Mouse (Mus musculus): ENCODE measurements around the gene Tmem232. TPM values are rescaled to one million over a fixed set of nuclear protein-coding genes. Genes with fewer than 3 reads are reported as not detected.
A peak's percentile ranks its signal among the peaks of the same experiment; 100 is the strongest.

Tmem232 gene
- polyA plus RNA-seq (2015; fragmentation: Nextera tagmentation; extraction: Ambion mirVana): not detected in 2 replicates

DNA sequence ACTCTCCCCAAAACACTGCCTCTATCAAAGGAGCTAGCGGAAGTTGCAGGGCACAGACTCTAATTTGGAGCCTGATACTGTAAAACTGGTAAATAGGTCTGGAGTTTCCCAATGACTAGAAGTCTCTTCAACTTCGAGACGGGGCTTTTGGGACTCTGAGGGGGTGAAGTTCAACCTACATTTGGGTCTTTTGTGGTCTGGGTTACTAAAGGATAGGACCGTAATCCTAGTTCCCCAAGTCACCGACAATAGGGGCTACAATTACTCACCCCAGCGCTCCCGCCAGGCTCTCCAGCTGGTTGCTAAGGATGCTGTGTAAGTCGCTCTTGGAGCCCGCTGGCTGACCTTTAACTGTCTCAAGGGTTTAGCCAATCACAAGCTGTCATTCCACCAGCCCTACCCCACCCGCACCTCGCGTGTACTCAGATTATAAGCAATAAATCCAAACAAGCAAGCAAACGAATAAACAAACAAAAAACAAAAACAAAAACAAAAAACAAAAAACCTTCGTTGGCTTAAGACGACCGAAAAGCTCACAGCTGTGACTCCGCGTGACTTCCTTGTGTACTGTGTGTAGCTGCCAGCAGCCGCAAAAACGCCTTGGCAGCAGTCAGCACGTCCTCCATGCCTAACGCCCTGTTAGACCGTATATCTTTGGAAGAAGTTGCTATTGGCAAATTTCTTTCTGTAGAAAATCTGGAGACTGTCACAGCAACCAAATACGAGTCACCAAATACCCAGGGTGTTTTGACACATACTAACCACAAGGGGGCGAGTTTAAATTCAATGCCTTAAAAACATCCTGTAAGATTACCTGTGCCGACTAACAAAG lies at the start of gene Tmem232:
Gene Tmem232 (minus strand): TSS at position 342 of the 832 bp plus-strand sequence.
- Histone ChIP-seq H3K27ac (no peak within 1 kb of the TSS), H3K27me3 (peaks cover 17% of the 10 kb centered on the region), H3K9me3 (replicated peaks) (no peaks in the 10 kb centered on the region), H3K9ac (no peak within 1 kb of the TSS), H3K4me3 (replicated peaks) (peak within 1 kb of the TSS; percentile 26; the same call in 1 of the 2 replicates), H3K4me1 (replicated peaks) (peaks cover 5% of the 10 kb centered on the region), H3K36me3 (no peaks in the 10 kb centered on the region), H3K4me2 (peak within 1 kb of the TSS; percentile 49)
- ATAC-seq (ENCODE audit: low read depth) (no peak), DNase-seq (no peak)
- 15% methylated on average over 26 of the region's 26 CpGs for WGBS (ENCODE audit: insufficient replicate concordance)

DNA sequence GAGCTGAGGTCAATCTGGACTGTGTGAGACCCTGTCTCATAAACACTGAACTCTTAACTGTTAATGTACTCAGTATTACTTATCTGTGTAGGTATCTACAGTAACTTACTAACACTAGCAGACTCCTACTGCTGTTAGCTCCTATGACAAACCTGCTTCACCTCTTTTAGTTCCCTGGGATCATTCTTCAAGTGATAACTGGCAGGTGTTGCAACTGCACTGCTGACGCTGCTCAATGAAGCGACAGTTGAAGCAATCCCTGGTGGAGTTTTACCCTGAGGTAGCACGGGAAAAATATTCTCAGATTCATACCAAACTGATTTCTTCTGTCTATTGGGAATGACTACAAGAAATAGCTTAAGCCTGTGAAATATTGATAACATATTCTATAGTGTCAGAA lies 46.3 kb upstream of the Tmem232 start:
- Histone ChIP-seq H3K9me3 (replicated peaks) (no peaks in the 10 kb centered on the region), H3K4me1 (replicated peaks) (no peaks in the 10 kb centered on the region; the same call in 1 of the 2 replicates), H3K36me3 (peaks cover 35% of the 10 kb centered on the region), H3K27ac (no peak overlapping the region), H3K4me3 (replicated peaks) (no peak overlapping the region), H3K4me2 (no peak overlapping the region), H3K27me3 (no peaks in the 10 kb centered on the region), H3K9ac (no peak overlapping the region)
- DNase-seq (no peak), ATAC-seq (ENCODE audit: low read depth) (no peak)
- 75% methylated on average over 3 of the region's 3 CpGs for WGBS (ENCODE audit: insufficient replicate concordance)

DNA sequence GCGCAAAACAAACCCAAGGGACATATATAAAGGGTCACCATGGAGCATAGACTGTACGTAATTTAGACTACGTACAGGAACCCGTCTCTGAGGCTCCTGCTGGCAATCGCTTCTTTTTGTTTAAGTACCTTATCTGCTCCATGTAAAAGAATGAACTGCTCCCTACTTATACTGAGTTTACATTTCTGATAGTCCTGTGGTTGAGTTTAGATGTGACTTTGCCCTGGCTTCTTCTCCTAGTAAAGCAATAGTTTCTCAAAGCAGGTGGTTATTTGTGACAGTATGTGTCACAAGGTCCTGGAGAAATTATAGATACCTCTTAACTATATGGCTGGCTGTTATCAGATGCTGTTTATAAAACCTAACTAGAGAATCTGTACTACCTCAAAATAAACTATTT lies 40.9 kb upstream of the Tmem232 start:
- Histone ChIP-seq H3K9ac (no peak overlapping the region), H3K4me2 (no peak overlapping the region)
- 85% methylated on average over 5 of the region's 5 CpGs for WGBS (ENCODE audit: insufficient replicate concordance)

DNA sequence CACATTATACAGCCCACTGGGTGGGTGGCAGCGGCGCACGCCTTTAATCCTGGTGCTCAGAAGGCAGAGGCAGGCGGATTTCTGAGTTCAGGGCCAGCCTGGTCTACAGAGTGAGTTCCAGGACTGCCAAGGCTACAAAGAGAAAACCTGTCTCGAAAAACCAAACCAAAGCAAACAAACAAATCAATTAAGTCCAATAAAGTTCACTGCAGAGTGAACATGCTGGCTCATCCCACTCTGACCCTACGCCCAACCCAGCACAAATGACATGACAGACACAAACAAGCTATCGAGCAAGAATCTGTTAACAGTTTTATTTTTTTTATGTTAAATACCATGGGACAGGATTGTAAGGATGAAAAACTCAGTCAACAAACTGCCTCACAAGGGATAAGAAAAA lies 39.2 kb upstream of the Tmem232 start:
- no peaks in the 10 kb centered on the region for H3K9me3 ChIP-seq (replicated peaks)
- H3K4me3 ChIP-seq (replicated peaks): no peak overlapping the region
- DNase-seq (no peak), ATAC-seq (ENCODE audit: low read depth) (no peak)
- 82% methylated on average over 7 of the region's 7 CpGs for WGBS (ENCODE audit: insufficient replicate concordance)
- H3K9ac ChIP-seq: no peak overlapping the region
- H3K27me3 ChIP-seq: no peaks in the 10 kb centered on the region
- H3K36me3 ChIP-seq: peaks cover 42% of the 10 kb centered on the region
- H3K27ac ChIP-seq: no peak overlapping the region
- H3K4me1 ChIP-seq (replicated peaks): no peaks in the 10 kb centered on the region
- no peak overlapping the region for H3K4me2 ChIP-seq

More for the DNA sequence above, 40.9 kb upstream of the Tmem232 start:
- Histone ChIP-seq H3K36me3 (peaks cover 46% of the 10 kb centered on the region), H3K9me3 (replicated peaks) (no peaks in the 10 kb centered on the region), H3K27me3 (no peaks in the 10 kb centered on the region), H3K27ac (no peak overlapping the region), H3K4me3 (replicated peaks) (no peak overlapping the region), H3K4me1 (replicated peaks) (no peaks in the 10 kb centered on the region)
- DNase-seq: no peak
- ATAC-seq (ENCODE audit: low read depth): no peak

DNA sequence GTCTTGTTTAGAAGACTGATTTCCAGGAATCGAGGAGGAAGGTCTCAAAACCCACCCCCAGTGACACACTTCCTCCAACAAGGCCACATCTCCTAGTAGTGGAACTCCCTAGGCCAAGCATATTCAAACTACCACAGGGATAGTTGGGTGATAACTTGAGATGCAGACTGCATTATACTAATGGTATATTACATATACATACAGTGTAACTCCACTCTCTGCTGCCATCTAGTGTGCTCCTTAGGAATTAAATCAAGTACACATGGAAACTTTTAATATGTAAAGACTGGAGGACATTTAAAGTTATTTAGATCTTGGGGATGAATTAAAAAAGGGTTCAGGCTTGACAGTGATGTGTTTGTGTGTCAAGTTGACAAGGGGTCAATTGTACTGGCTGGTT lies 34.8 kb upstream of the Tmem232 start:
- H3K36me3 ChIP-seq: peaks cover 21% of the 10 kb centered on the region
- no peak overlapping the region for H3K4me3 ChIP-seq (replicated peaks)
- peaks cover 3% of the 10 kb centered on the region; the same call in 1 of the 2 replicates for H3K4me1 ChIP-seq (replicated peaks)
- H3K9me3 ChIP-seq (replicated peaks): no peaks in the 10 kb centered on the region
- ATAC-seq (ENCODE audit: low read depth) (peak; percentile 56; the same call in 1 of the 2 replicates), DNase-seq (no peak)
- H3K4me2 ChIP-seq: no peak overlapping the region
- WGBS (ENCODE audit: insufficient replicate concordance): 53% methylated on average over 1 of the region's 1 CpGs
- H3K9ac ChIP-seq: no peak overlapping the region
- H3K27ac ChIP-seq: no peak overlapping the region
- H3K27me3 ChIP-seq: no peaks in the 10 kb centered on the region

DNA sequence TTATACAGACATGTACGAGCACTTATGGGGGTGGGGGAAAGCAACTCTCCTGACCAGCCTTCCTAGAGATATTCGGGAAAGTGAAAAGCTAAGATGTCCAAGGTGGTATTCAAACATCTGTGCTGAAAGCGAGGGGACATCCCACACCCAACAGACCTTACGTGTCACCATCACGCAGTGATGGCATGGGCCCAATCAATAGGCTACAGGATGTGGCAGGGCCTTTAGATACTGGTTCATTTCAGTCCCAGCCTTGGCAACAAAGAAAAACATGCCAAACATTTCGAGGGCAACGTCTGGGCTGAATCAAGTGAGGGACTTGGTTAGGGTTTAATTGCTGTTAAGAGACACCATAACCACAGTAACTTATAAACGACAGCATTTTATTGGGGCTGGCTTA lies 34.3 kb upstream of the Tmem232 start:
- Histone ChIP-seq H3K27me3 (no peaks in the 10 kb centered on the region), H3K4me2 (no peak overlapping the region), H3K36me3 (peaks cover 17% of the 10 kb centered on the region), H3K9me3 (replicated peaks) (no peaks in the 10 kb centered on the region), H3K4me3 (replicated peaks) (no peak overlapping the region), H3K4me1 (replicated peaks) (peaks cover 3% of the 10 kb centered on the region; the same call in 1 of the 2 replicates), H3K9ac (no peak overlapping the region), H3K27ac (no peak overlapping the region)
- DNase-seq (no peak), ATAC-seq (ENCODE audit: low read depth) (no peak; the same call in 1 of the 2 replicates)
- WGBS (ENCODE audit: insufficient replicate concordance): 73% methylated on average over 8 of the region's 8 CpGs

DNA sequence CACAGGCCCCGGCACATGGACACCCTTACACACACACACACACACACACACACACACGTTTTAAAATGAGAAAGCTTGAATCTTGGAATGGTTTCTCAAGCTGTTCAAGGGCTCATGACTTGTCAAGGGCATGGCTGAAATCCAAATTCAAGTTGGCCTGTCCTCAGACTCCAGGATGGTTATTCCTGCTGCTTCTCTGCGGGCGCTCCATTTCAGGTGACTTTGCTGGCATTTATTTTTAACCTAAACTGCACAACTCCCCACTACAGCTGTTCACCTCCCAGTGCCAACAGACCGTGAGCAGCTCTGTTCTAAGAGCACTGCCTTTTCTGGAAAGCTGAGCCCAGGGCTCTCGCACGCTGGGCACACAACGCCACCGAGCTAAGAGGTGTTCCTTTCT lies 31.3 kb upstream of the Tmem232 start:
- no peak for ATAC-seq (ENCODE audit: low read depth)
- Histone ChIP-seq H3K4me2 (no peak overlapping the region), H3K9me3 (replicated peaks) (no peaks in the 10 kb centered on the region), H3K36me3 (0 out of 2 replicates have a peak, but pooled peaks cover 3% of the 10 kb centered on the region), H3K4me1 (replicated peaks) (peaks cover 3% of the 10 kb centered on the region; the same call in 1 of the 2 replicates), H3K4me3 (replicated peaks) (no peak overlapping the region), H3K27me3 (no peaks in the 10 kb centered on the region), H3K9ac (no peak overlapping the region), H3K27ac (no peak overlapping the region)
- no peak for DNase-seq
- 56% methylated on average over 9 of the region's 9 CpGs for WGBS (ENCODE audit: insufficient replicate concordance)

DNA sequence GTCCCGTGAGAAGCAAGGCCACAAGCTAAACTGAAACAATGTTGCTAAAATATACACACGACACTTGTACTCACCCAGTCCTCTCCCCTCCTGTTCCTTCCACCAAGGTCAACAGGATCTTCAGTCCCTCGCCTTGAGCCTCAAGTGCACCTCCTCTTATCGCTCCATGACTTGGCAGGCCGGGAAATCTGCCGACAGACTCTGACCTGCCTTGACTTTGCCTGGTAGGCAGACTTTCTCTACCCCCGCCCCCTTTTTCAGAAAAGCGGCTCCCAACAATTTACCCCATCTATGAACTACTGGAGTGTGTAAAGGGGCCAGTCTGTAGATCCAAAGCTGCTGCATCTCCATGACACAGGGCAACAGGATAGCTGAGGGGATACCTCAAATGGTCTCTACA lies 30.9 kb upstream of the Tmem232 start:
- Histone ChIP-seq H3K4me3 (replicated peaks) (no peak overlapping the region), H3K27me3 (no peaks in the 10 kb centered on the region), H3K36me3 (no peaks in the 10 kb centered on the region), H3K4me1 (replicated peaks) (peaks cover 3% of the 10 kb centered on the region; the same call in 1 of the 2 replicates), H3K9me3 (replicated peaks) (no peaks in the 10 kb centered on the region), H3K4me2 (no peak overlapping the region), H3K27ac (no peak overlapping the region), H3K9ac (no peak overlapping the region)
- 73% methylated on average over 8 of the region's 8 CpGs for WGBS (ENCODE audit: insufficient replicate concordance)
- ATAC-seq (ENCODE audit: low read depth): no peak
- no peak for DNase-seq

DNA sequence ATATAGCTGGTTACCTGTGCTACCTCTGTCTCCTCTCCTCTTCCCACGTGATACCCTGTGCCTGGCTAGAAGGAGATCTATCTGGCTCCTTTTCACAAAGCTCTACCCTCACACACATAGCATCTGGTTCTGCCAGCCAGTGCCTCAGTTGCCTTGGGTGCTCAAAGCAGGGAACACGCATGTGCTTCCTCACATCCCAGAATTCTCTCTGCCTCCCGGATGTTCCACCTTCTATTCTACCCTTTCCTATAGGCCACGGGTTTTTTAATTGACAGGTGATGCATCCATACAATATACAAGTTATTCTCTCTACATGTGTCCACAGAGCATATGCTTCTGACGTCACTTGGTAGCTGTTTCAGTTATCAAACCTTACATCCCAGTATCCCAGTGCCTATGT lies 23.6 kb upstream of the Tmem232 start:
- H3K27ac ChIP-seq: no peak overlapping the region
- DNase-seq: no peak
- ATAC-seq (ENCODE audit: low read depth): no peak
- WGBS (ENCODE audit: insufficient replicate concordance): 54% methylated on average over 5 of the region's 5 CpGs
- no peaks in the 10 kb centered on the region for H3K9me3 ChIP-seq (replicated peaks)
- H3K4me3 ChIP-seq (replicated peaks): no peak overlapping the region
- H3K4me2 ChIP-seq: no peak overlapping the region
- H3K4me1 ChIP-seq (replicated peaks): no peaks in the 10 kb centered on the region
- no peaks in the 10 kb centered on the region for H3K36me3 ChIP-seq
- H3K9ac ChIP-seq: no peak overlapping the region
- H3K27me3 ChIP-seq: 0 out of 2 replicates have a peak, but pooled peaks cover 3% of the 10 kb centered on the region

DNA sequence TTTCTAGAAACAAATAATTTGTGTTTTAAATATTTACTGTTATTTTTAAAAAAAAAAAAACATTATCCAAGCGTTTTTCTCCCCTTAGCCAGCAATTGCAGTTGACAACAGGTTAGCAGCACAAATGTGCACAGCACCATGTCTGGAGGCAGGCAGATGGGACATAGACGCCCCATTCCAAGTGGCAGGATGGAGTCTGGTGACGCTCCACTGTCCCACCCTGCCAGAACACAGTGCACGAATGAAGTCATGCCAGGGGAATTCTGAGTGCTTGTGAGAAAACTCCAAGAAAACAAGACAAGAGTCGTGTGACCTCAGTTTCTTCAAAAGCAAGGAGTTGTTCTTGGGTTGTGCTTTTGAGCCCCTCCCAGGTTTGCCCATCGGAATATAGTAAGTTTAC lies 22.8 kb upstream of the Tmem232 start:
- WGBS (ENCODE audit: insufficient replicate concordance): 52% methylated on average over 6 of the region's 6 CpGs
- Histone ChIP-seq H3K27me3 (0 out of 2 replicates have a peak, but pooled peaks cover 3% of the 10 kb centered on the region), H3K9me3 (replicated peaks) (no peaks in the 10 kb centered on the region), H3K4me2 (no peak overlapping the region), H3K4me3 (replicated peaks) (no peak overlapping the region), H3K9ac (no peak overlapping the region), H3K4me1 (replicated peaks) (peaks cover 2% of the 10 kb centered on the region; the same call in 1 of the 2 replicates), H3K36me3 (no peaks in the 10 kb centered on the region), H3K27ac (no peak overlapping the region)
- DNase-seq: no peak
- no peak for ATAC-seq (ENCODE audit: low read depth)

DNA sequence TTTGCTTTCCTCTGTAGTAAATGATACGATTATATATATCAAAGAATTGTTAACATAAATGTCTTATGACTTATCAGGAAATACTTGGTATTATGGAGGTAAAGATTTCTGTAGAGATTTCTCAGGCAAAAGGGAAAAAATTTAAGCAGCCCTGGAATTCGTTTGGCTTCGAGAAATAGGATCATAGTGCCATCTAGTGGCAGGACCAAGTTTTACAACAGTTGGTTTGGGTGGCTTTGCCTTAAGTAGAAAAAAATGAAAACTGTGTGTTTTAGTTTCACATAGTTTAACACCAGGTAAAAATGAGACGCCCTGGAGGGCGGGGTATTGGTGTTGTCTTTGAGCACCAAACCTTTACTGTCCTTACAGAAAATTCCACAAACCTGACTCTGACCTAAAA lies 22.2 kb upstream of the Tmem232 start:
- ATAC-seq (ENCODE audit: low read depth): no peak
- Histone ChIP-seq H3K9ac (no peak overlapping the region), H3K4me1 (replicated peaks) (peaks cover 7% of the 10 kb centered on the region), H3K9me3 (replicated peaks) (no peaks in the 10 kb centered on the region), H3K36me3 (no peaks in the 10 kb centered on the region), H3K4me3 (replicated peaks) (no peak overlapping the region), H3K27me3 (0 out of 2 replicates have a peak, but pooled peaks cover 3% of the 10 kb centered on the region), H3K27ac (no peak overlapping the region), H3K4me2 (no peak overlapping the region)
- no peak for DNase-seq
- WGBS (ENCODE audit: insufficient replicate concordance): 3% methylated on average over 5 of the region's 5 CpGs

All from liver, embryonic 13.5 days (tissue).